Comparison of ENCODE assay signal across 8 mouse cellular contexts in genomic region chr10:61537036-61537380, GRCm38 (mm10). TPM values are rescaled to one million over a fixed set of nuclear protein-coding genes. Genes with fewer than 3 reads are reported as not detected.
A peak's percentile ranks its signal among the peaks of the same experiment; 100 is the strongest.
DNase-seq lines count a peak whose midpoint lies in the region; ATAC-seq and TF ChIP-seq lines count a peak whose summit lies in the region.
"Had no signal": no experiment of that assay in that cellular context is flagged by ENCODE, and none has a peak within 500 bp of the region (broad histone marks: within the 10 kb centered on the region; RNA-seq: fewer than 3 reads in every experiment).

No protein-coding gene starts in this region.

- H3K9me3 ChIP-seq in kidney, postnatal 0 days (replicated peaks; ENCODE audit: low read length), result no peaks in the 10 kb centered on the region
- H3K9me3 ChIP-seq in embryonic facial prominence, embryonic 15.5 days (replicated peaks), result no peaks in the 10 kb centered on the region
- H3K9me3 ChIP-seq in heart, embryonic 15.5 days (replicated peaks), result no peaks in the 10 kb centered on the region

- ATAC-seq in kidney, postnatal 0 days (replicated peaks; ENCODE audit: low FRiP score, low read depth), result no peak
- ATAC-seq in embryonic facial prominence, embryonic 15.5 days (ENCODE audit: insufficient number of reproducible peaks, low FRiP score, low TSS enrichment, low read depth), result no peak
- ATAC-seq in heart, embryonic 15.5 days (replicated peaks; ENCODE audit: insufficient number of reproducible peaks, insufficient read depth, low FRiP score, low read depth), result no peak

- H3K4me3 ChIP-seq in kidney, postnatal 0 days (replicated peaks; ENCODE audit: low read depth, low read length), result no peak overlapping the region
- H3K4me3 ChIP-seq in embryonic facial prominence, embryonic 15.5 days (replicated peaks), result no peak overlapping the region
- no peak overlapping the region for H3K4me3 ChIP-seq in heart, embryonic 15.5 days

- no peak overlapping the region for H3K9ac ChIP-seq in kidney, postnatal 0 days (ENCODE audit: low read depth, low read length)
- no peak overlapping the region for H3K9ac ChIP-seq in embryonic facial prominence, embryonic 15.5 days
- H3K9ac ChIP-seq in heart, embryonic 15.5 days, result no peak overlapping the region

- TF ChIP-seq CTCF in kidney, postnatal 0 days (IDR thresholded peaks at IDR 0.05; ENCODE audit: low read depth), result no peak

- H3K27me3 ChIP-seq in kidney, postnatal 0 days (ENCODE audit: insufficient read depth, low read length), result no peaks in the 10 kb centered on the region
- no peaks in the 10 kb centered on the region for H3K27me3 ChIP-seq in embryonic facial prominence, embryonic 15.5 days
- H3K27me3 ChIP-seq in heart, embryonic 15.5 days, result no peaks in the 10 kb centered on the region

- H3K36me3 ChIP-seq in kidney, postnatal 0 days (ENCODE audit: insufficient read depth, low read length), result no peaks in the 10 kb centered on the region
- no peaks in the 10 kb centered on the region for H3K36me3 ChIP-seq in embryonic facial prominence, embryonic 15.5 days
- no peaks in the 10 kb centered on the region for H3K36me3 ChIP-seq in heart, embryonic 15.5 days

- DNase-seq in kidney, postnatal 0 days (ENCODE audit: low spot score), result no peak
- no peak for DNase-seq in kidney, postnatal 4 days
- peak; percentile 61 for DNase-seq in lung, postnatal 36 days
- DNase-seq in cerebellum, postnatal 36 days, result no peak
- DNase-seq in ovary, postnatal 36 days (ENCODE audit: low spot score), result no peak

- H3K4me1 ChIP-seq in kidney, postnatal 0 days (replicated peaks; ENCODE audit: insufficient read depth, low read length), result peaks cover 8% of the 10 kb centered on the region; the same call in 1 of the 2 replicates
- H3K4me1 ChIP-seq in embryonic facial prominence, embryonic 15.5 days, result peaks cover 42% of the 10 kb centered on the region
- H3K4me1 ChIP-seq in heart, embryonic 15.5 days (replicated peaks), result peaks cover 37% of the 10 kb centered on the region

- WGBS in kidney, postnatal 0 days, result 80% methylated on average over 5 of the region's 5 CpGs
- 74% methylated on average over 5 of the region's 5 CpGs for WGBS in embryonic facial prominence, embryonic 15.5 days
- 60% methylated on average over 5 of the region's 5 CpGs for WGBS in heart, embryonic 15.5 days

- no peak overlapping the region for H3K4me2 ChIP-seq in kidney, postnatal 0 days (ENCODE audit: low read length)
- H3K4me2 ChIP-seq in embryonic facial prominence, embryonic 15.5 days (replicated peaks), result no peak overlapping the region
- peak overlapping the region; percentile 51 for H3K4me2 ChIP-seq in heart, embryonic 15.5 days

- peak overlapping the region; percentile 64; the same call in 1 of the 2 replicates for H3K27ac ChIP-seq in kidney, postnatal 0 days
- peak overlapping the region; percentile 72 for H3K27ac ChIP-seq in embryonic facial prominence, embryonic 15.5 days (replicated peaks)
- H3K27ac ChIP-seq in heart, embryonic 15.5 days, result peak overlapping the region; percentile 84

RNA-seq across cellular contexts. Expression of gene Npffr1, which starts 58.3 kb away (rescaled TPM):
- polyA plus RNA-seq in kidney, postnatal 0 days (2015; fragmentation: Nextera tagmentation; extraction: Ambion mirVana), result 0.09 and 0.14 TPM in 2 replicates
- polyA plus RNA-seq in embryonic facial prominence, embryonic 15.5 days (2015; fragmentation: Nextera tagmentation; extraction: Ambion mirVana), result 0.12 TPM in 1 of 2 replicates, not detected in the other
- polyA plus RNA-seq in heart, embryonic 15.5 days (2015; fragmentation: Nextera tagmentation; extraction: Ambion mirVana), result not detected in 2 replicates
- polyA plus RNA-seq: limb, embryonic 11.5 days had no signal
